Mouse (Mus musculus) C2C12 (cell line): ENCODE results near the gene Ltbp1.

Experiments used
- CEBPB ChIP-seq: IDR thresholded peaks from one replicate; pipeline ENCODE4 v1.6.1; 2011; ENCODE audit warnings: low read depth, mild to moderate bottlenecking, control low read depth, moderate library complexity
- CTCF ChIP-seq: IDR thresholded peaks from one replicate; pipeline ENCODE4 v1.5.1; 2011; ENCODE audit not compliant: control insufficient read depth, insufficient read depth, insufficient read length
- MAX ChIP-seq: IDR thresholded peaks from one replicate; pipeline ENCODE4 v1.6.1; 2011; ENCODE audit warnings: mild to moderate bottlenecking, control low read depth
- MYOD1 ChIP-seq: IDR thresholded peaks from one replicate; pipeline ENCODE4 v1.6.1; 2011; ENCODE audit warnings: low read depth; ENCODE audit not compliant: control insufficient read depth, insufficient read length
- MYOG ChIP-seq: IDR thresholded peaks from one replicate; pipeline ENCODE4 v1.6.1; 2011; ENCODE audit not compliant: control insufficient read depth, insufficient read length; ENCODE audit errors: extremely low read depth
- USF1 ChIP-seq: IDR thresholded peaks from one replicate; pipeline ENCODE4 v1.6.1; 2011; ENCODE audit warnings: low read depth, mild to moderate bottlenecking, control low read depth, moderate library complexity

DNA sequence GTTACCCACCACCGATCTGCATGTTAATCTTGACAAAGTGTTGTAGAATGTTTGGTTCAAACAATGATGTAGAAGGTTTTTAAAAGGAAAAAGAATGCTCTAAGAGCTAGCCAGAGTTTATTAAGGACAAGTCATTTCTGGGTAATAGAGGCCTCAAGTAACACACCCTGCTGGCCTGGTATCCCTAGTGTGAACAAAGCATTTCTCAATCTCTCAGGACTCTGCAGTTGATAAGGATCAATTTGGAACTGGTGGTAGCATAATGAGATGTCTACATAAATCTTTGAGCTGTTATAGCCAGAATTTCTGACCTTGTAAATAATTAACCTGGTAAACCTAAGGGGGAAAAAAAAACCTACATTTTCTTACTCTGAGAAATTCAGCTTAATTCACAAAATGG lies 300.3 kb downstream of the Ltbp1 start:
- TF ChIP-seq CTCF = no peak
- no peak for TF ChIP-seq USF1
- TF ChIP-seq CEBPB = no peak
- no peak for TF ChIP-seq MAX
- no peak for TF ChIP-seq MYOG
- TF ChIP-seq MYOD1 = no peak
